Mouse (Mus musculus): ENCODE data around the gene Tmem161a.

Gene Tmem161a

DNA sequence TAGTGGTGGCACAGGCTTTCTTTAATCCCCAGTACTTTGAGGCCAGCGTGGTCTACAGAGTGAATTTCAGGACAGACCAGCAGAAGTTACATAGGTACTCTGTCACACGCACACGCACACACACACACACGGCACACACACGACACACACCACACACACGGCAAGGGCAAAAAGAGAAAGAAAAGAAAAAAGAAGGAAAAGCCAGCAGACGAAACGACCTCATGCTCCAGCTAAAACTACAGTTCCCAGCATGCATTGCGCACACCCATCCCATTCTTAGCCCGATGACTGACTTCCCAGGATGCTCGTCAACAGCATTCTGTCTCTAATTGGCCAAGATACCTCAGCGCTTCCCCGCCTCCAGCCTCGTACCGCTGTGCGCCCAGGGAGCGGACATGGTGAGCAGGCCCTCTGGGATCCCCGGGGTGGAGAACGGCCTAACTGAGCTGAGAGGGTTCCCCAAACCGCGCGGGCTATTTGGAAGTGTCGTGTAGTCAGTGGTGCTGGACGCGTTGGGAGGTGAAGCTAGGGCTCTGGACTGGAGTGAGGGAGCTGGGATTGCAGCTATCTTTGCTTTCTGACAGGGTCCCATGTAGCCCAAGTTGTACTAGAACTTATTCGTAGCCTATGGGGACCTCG lies at the start of gene Tmem161a:
Tmem161a (plus strand) TSS at position 314 of the 639 bp plus-strand sequence.
- DNase-seq (ENCODE audit: low read depth, low spot score), result peak; percentile 99

DNA sequence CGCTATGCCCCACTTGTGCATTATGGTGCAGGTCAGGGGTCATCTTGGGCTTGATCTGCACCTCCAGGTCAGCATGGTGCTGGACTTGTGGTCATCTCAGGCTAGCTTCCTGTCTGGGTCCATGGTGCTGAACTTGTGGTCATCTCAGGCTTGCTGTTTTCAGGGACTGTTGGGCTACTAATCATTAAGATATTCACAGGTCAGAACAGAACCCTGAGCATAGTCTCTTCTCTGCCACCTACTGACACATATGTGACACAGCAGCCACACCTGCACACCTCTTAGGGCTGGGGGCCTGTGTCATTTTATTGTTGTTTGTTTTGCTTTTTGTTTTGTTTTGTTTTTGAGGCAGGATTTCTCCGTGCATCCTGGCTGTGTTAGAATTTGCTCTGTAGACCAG lies 49.3 kb upstream of the Tmem161a start:
- peak; percentile 34 for DNase-seq (ENCODE audit: low read depth, low spot score)

DNA sequence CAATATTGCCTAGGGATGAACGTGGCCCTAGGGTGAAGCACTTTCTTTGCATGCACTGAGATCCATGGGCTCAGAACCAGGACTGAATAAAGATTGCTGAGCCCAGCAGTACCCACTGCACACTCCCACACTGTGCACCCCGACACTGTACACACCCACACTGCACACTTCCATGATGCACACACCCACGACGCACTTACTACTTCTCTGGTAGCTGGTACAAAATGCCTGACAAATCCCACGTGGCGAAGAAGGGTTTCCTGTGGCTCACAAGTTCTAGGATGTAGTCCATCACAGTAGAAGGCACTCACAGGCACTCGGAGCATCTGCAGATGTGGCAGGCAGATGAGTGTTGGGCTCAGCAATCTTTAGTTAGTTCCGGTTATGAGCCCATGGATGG lies 47.2 kb upstream of the Tmem161a start:
- peak; percentile 74 for DNase-seq (ENCODE audit: low read depth, low spot score)

DNA sequence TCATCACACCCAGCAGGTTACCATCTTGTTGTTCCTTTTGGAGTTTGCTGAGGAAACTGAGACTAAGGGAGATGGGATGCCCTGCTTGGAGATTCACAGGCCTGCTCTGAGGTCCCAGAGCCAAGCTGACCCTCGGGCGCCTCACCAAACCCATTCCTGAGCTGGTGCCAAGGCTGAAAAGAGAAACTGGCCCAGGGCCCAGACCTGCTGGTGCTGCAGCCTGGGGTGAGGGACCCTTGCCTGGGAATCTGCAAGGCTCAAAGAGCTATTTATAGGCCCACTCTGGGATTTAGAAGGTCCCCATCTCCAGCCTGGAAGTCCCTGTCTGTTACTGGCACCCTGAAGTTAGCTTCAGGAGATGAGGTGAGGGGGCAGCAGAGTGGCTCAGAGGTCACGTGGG lies 43.7 kb upstream of the Tmem161a start:
- DNase-seq (ENCODE audit: low read depth, low spot score), result peak; percentile 37

DNA sequence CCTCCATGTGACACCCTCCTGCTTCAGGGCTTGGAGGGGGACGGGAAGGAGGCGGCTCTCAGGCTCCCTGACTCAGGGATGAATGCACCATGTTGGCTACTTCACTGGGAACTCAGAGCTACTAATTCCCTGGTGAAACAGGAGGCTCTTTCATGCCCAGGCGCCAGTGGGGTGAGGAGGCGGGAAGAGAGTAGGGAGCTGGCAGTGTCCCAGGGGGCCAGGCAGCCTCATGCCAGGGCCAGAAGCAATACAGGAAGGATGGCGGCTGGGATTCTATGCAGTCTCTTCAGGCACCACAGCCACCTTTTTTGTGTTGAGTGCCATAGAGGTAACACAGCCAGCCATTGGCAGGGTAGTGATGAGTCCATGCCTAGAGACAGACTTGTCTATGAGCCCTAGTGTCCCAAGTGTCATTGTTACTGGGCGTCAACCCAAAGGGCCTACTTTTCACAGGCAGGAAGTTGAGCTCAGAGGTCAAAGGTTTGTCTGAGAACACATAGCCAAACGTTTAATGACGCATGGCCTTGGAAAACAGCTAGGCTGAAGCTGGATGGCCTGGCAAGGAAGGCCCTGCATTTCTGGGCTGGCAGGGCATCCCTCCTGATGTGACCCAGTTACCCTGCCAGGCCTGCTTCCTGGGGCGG lies 42.7 kb upstream of the Tmem161a start:
- peak; percentile 86 for DNase-seq (ENCODE audit: low read depth, low spot score)

DNA sequence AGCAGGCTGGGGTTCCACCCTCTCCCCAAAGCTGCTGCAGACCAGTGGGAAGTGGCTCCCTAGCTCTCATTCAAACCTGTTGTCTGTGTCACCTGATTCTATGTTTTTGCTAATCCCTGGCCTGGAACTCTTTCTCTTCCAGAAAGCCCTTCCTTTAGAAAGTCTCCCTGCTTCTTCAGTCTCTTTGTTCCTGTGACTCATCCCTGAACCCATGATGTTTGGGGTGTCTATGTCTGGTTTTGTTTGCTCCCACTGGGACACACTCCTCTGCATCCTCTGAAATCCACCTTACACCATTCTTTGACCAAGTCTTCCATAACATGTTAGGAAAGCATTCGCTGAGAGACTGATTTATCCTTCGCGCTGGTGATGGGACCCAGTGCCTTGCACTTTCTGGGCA lies 42.1 kb upstream of the Tmem161a start:
- no peak for DNase-seq (ENCODE audit: low read depth, low spot score)

DNA sequence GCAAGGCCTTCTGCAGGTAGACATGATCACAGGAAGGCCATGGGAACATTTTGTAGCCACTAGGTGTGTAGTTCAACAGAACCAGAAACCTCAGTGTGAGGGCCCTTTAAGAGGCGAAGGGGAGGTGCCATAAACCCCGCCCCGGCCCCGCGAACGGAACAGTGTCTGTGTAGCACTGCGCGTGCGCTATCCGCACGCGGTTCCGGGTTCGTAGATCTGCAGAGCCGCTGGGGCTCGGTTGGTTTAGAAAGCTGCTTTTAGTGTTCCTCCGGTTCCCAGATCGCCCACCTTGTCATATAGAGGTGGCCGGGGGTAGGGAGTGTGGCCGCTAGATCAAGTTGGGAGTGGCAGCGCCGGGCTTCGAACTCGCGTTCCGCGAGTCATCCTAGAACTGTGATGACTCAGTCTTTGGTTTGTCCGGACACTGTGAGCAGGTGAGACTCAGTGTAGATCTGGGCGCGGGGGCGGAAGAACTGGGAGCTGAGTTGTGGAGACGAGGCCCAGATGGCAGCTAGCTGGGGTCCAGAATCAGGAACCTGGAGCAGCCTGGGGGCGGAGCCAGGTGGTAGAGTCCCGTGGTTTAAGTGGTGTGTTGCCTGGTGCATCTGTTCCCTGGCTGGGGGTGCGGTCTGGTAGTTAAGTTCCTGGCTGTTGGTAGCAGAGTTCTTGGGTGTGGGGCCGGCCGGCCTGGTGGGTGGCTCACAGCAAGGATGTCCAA lies 40.8 kb upstream of the Tmem161a start, which contains the start of gene Nr2c2ap:
Nr2c2ap (plus strand) TSS at position 168 of the 718 bp plus-strand sequence.
- peak; percentile 91 for DNase-seq (ENCODE audit: low read depth, low spot score)

DNA sequence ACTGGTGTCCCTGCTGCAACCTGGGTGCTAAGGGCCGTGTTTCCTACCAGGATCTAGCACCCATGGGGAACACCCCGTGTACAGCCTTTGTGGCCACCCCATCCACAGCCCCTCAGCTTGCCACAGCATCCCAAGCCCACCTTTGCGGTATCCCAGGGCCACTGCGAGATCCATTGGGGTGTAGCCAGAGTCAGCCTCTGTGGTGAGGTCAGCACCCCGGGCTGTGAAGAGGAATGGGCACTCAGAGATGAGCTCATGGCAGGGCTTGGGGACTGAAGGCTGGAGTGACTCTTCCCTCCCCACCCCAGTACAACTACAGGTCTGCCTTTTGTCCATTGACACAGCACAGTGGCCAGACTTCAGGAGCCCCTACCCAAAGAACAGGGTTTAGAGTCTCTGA lies 38.1 kb upstream of the Tmem161a start:
- DNase-seq (ENCODE audit: low read depth, low spot score), result no peak

DNA sequence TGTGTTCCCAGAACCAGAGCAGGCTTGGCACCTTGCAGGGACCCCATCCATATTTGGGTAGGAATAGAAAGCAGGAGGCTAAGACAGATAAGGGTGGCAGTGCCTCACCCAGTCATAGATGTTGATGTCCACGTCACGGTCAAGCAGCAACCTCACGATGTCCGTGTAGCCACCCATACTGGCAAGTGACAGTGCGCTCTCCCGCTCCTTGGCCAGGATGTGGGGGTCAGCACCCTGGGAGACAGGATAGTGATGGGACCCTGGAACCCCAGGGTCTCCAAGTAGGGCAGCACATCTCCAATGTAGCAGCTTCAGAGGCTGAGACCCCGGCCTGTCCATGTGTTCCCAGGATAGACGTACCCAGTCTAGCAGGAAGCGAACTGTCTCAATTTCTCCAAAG lies 37.2 kb upstream of the Tmem161a start:
- no peak for DNase-seq (ENCODE audit: low read depth, low spot score)

DNA sequence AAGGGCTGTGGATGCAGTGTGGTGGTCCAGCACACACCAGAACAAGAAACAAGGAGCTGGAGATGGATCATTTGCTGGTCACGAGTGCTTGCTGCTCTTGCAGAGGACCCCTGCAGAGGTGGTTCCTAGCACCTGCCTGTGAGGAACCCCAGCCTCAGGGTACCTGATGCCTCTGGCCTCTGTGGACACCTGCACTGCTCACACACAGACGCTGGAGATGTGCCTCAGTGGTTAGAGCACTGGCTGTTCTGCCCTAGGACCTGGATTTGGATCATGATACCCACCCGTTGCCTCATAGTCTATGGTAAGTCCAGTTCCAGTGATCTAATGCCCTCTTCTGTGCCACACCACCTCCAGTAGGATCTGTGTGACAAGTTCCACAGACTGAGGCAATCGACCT lies 35.6 kb upstream of the Tmem161a start:
- no peak for DNase-seq (ENCODE audit: low read depth, low spot score)

DNA sequence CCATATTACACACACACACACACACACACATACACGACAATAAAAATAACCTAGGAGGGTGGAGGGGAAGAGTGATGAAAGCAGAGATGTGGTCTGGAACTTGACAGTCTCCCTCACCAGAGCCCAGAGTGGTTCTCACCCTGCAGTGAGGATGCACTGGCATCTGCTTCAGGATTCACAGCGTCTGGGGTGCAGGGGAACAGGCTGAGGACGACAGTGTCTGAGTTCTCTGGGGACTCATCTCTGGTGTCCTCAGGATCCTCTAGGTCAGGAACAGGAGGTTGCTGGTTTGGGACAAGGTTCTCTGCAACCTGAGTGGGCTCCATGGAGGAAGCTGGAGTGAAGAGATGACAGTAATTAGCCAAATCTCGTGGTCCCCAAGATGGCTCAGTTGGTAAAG lies 34.3 kb upstream of the Tmem161a start:
- no peak for DNase-seq (ENCODE audit: low read depth, low spot score)

DNA sequence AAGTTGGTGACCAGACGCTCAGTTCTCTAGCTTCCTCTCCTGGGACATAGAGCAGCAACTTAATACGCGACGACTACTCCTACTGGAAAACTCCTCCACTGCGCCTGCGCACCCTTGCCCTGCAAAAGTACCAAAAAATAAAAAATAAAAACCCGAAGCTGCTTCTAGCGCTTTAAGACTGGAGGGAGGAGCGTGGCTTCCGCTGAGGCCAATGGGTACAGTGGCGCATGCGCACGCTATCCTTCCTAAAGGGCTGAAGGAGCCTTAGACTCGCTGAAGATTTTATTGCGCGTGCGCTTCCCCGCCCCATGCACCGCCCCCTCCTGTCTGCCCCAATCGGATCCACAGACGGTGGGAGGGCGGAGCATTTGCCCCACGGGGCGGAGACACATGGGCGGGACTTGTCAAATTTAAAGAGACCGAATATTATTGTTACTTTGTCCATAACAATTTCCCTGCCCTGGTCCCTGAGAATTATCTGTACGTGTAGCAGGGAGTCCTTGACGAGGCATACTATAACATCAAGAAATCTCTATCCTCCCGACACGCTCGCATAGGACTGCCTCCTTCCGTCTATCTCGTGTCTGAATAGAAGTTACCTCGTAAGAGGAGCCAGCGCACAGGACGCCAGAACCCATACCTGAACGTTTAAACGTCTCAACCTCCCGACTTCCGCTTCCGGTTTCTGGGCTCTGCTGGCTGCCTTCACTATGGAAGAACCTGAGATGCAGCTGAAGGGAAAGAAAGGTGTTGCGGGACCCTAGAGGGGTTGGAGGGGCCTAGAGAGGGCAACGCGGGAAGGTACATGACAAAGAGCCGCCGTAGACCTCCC lies 32.9 kb upstream of the Tmem161a start, which contains the start of the genes Rfxank, Borcs8 and Mef2b:
Rfxank (minus strand) TSS at position 129 of the 832 bp plus-strand sequence.
Borcs8 (plus strand) TSS at position 474 of the 832 bp plus-strand sequence.
Mef2b (plus strand) TSS at position 686 of the 832 bp plus-strand sequence.
- DNase-seq (ENCODE audit: low read depth, low spot score), result peak; percentile 100

DNA sequence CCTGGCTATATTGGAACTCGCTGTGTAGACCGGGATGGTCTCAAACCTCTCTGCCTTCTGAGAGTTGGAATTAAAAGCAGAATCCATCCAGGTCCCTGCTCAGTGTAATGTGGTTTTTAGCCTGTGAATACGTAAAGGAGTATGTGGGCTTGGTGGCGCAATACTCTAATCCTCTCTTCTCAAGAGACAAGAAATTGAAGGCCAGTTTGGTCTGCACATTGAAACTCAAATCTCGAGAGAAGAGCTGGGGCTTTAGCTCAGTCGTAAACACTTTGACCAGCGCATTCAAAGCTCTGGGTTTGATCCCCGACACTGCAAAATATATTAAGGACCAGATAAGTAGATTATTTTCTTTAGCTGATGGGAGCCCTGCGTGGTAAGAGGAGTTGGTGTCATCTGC lies 32.2 kb upstream of the Tmem161a start:
- no peak for DNase-seq (ENCODE audit: low read depth, low spot score)

DNA sequence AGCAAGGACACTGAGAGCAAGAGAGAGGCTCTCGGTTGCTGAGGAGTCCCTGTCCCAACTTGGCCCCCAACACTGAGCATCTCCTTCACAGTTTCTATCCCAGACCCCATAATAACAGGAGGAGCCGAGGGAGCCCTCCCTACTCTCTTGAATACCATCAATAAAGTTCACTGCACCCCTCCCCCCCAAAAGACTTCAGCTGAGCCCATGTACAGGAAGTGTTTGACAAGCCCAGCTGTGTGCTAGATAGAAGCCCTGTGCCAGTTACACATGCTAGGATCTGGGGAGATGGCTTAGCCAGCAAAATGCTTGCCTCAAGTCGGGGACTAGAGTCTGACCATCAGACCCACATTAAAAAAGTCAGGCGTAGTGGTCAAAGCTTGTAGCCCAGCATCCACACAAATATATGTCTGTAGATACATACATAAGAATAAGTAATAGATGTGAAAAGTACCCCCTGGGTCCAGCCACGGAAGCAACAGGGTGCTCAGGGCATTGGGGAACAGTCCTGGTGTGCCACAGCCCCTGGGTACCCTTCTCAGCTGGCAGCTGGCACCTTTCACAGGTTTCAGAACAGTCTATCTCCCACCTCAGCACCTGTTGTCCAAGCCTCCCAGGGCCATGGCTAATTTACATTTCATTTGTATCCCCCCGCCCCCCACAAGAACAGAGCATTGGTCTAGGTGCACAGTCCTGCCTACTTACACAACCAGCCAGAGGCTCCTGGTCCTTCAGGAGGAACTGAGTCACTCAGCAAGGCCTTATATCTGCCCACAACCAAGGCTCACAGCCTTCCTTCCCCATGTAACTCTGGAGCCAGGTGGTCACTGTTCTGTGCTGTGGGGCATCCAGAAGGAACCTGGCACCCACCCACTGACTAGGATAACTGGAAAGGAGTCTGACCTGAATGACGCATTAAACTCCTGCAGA lies 24.2 kb upstream of the Tmem161a start:
- no peak for DNase-seq (ENCODE audit: low read depth, low spot score)

DNA sequence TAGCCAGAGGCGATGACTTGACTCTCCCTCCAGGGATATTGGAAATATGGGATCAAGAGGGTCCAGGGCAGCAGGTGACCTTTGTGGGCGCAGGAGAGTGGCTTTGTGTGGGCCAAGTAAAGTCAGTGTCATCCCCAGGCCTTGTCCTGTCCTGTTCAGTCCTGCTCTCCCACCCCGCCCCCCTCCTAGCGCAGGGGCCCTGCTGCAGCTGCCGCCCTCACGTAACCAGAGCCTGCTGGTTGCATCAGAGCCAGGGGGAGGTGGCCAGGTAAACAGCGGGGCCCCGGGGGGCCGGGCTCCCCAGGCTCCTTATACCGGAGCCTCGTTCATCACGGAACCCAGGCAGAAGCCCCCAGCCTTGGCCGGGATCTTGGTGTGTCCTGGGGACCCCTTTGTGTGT lies 22.0 kb upstream of the Tmem161a start:
- DNase-seq (ENCODE audit: low read depth, low spot score), result no peak

DNA sequence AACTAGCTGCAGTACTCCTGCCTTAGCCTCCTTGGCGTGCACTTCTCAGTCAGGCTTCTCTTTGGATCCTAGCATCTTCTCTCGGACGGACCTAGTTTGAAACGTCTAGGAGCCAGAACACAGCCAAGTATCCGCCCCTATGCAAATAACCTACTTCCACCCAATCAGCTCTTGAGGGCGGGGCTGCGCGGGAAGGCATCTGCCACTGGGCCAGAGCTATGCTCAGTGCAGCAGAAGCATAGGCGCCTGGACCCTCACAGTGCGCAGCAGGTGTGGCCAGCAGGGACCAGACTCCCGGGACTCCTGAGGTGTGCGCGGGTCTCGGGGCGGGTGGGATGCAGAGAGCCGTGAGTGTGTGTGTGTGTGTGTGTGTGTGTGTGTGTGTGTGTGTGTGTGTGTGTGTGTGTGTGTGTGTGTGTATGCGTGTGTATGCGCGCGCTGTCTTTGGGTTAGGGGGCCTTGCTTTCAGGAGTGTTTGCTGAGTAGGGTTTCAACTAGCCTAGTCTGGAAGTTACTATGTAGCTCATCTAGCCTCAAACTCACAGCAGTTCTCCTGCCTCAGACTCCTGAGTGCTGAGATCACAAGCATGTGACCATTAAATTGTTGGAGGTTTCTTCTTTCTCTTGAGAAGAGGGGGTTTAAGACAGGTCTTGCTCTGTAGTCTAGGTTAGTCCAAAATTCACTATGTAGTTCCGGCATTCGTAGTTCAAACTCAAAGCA lies 19.5 kb upstream of the Tmem161a start:
- DNase-seq (ENCODE audit: low read depth, low spot score), result peak; percentile 76

DNA sequence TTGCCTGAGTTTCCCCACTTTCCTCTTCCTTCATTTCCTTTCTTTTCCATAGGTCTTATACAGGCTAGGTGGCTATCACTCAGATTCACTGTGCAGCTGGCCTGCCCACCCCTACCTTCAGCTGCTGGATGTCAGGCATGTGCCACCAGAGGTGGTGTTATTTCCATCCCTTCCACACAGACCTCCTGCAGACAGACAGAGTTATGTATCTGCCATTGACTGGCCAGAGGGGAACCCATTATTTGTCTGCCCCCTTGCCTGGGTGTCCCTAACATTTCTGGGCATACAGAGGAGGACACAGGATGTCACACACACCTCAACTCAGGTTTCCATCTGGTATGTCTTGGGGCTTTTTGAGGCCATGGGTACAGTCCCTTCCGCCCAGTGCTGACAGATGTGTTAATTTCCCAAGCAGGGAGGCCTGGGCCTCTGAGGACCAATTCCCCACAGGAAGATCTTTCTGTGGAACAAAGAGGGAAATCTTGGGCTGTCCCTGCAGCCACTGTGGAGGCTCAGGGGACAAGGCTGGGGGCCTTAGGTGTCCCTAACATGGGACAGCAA lies 14.8 kb upstream of the Tmem161a start:
- no peak for DNase-seq (ENCODE audit: low read depth, low spot score)

DNA sequence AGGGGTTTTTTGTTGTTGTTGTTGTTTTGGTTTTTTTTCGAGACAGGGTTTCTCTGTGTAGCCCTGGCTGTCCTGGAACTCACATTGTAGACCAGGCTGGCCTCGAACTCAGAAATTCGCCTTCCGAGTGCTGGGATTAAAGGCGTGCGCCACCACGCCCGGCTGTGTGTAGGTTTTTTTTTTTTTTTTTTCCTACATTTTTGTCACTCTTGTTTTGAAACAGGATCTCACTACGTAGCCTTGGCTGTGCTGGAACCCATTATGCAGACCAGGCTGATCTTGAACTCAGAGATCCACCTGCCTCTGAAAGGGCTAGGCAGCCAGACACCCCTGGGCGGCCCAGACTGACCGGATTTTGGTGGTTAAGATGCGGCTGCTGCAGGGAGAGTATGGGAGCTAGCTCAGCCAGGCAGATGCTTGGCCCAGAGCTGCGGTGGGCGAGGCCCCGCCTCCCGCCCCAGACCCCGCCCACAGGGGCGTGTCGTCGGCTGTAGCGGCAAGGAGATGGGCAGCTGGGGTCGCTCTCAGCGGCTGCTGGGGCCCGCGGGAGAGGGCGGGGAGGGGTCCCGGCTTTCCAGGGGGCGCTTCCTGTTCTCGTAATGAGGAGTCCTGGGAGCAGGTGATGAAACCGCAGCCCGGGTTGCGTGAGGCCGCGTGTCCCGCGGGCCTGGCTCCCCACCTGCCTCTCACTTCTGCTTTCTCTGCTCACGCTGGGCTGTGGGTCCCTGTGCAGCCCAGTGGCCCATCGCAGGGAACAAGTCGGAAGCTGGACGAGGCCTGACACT lies 13.9 kb upstream of the Tmem161a start:
- peak; percentile 79 for DNase-seq (ENCODE audit: low read depth, low spot score)

DNA sequence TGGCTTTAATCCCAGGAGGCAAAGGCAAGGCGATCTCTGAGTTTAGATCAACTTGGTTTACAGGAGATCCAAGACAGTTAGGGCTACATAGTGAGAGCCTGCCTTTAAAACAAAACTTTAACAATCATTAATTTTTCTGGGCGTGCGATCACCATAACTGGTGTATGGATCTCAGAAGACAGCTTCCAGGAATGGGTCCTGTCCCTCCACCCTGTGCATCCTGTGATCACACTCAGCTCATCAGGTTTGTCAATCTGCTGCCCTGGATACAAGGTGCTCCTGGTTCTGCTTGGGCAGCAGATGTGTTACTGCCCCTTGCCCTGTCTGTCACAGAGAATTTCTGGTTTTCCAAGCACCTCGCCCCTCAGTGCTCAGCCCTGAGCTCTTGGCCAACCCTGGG lies 12.9 kb upstream of the Tmem161a start:
- DNase-seq (ENCODE audit: low read depth, low spot score), result no peak
